Mouse (Mus musculus) midbrain, embryonic 11.5 days (tissue): Measurements from ENCODE around the gene Adamtsl3. TPM values are rescaled to one million over a fixed set of nuclear protein-coding genes. Genes with fewer than 3 reads are reported as not detected.

Experiments used
- ATAC-seq: fragments of 200-750 bp; cut with Nextera tagmentation; 2 replicates; pipeline ENCODE4 v1.8.0; 2017; ENCODE audit warnings: moderate TSS enrichment, moderate library complexity; ENCODE audit not compliant: low FRiP score
- DNase-seq: peaks from one replicate; pipeline ENCODE4 v3.0.0; 2015; ENCODE audit warnings: low spot score; ENCODE audit errors: missing footprints
- H3K27ac ChIP-seq: fragments of 300-500 bp; sonication (generic); 2 replicates; pipeline ENCODE4 v1.5.1; 2014; ENCODE audit warnings: low read depth, low read length
- H3K27me3 ChIP-seq: fragments of 300-500 bp; sonication (generic); 2 replicates; pipeline ENCODE4 v1.6.1; 2014; ENCODE audit warnings: mild to moderate bottlenecking, low read length, moderate library complexity, mixed read lengths; ENCODE audit not compliant: control insufficient read depth, insufficient read depth
- H3K36me3 ChIP-seq: fragments of 300-500 bp; sonication (generic); 2 replicates; pipeline ENCODE4 v1.6.1; 2014; ENCODE audit warnings: mild to moderate bottlenecking, low read length, moderate library complexity, mixed read lengths; ENCODE audit not compliant: control insufficient read depth, insufficient read depth
- H3K4me1 ChIP-seq: fragments of 300-500 bp; sonication (generic); 2 replicates; pipeline ENCODE4 v1.6.1; 2014; ENCODE audit warnings: low read length; ENCODE audit not compliant: control insufficient read depth, insufficient read depth
- H3K4me2 ChIP-seq: fragments of 300-500 bp; sonication (generic); 2 replicates; pipeline ENCODE4 v1.6.1; 2014; ENCODE audit warnings: mild to moderate bottlenecking, moderate library complexity
- H3K4me3 ChIP-seq: fragments of 300-500 bp; sonication (generic); 2 replicates; pipeline ENCODE4 v1.5.1; 2014; ENCODE audit warnings: low read depth, low read length
- H3K9ac ChIP-seq: fragments of 300-500 bp; sonication (generic); 2 replicates; pipeline ENCODE4 v1.6.1; 2014; ENCODE audit warnings: low read length
- H3K9me3 ChIP-seq: fragments of 300-500 bp; sonication (generic); 2 replicates; pipeline ENCODE4 v1.6.1; 2016; ENCODE audit warnings: low read length; ENCODE audit not compliant: control insufficient read depth
- WGBS: fragments of 180-500 bp; shearing (Covaris S2); extraction: QIAGEN DNeasy Blood & Tissue Kit; methylation state at CpG from one replicate; pipeline ENCODE4 v1.1.7; 2014; 5-methylcytosine and 5-hydroxymethylcytosine counted together
- polyA plus RNA-seq: library from polyadenylated mRNA; unstranded; fragments of >200 nt; fragmentation: Nextera tagmentation; extraction: Ambion mirVana; gene quantifications from 2 replicates; pipeline ENCODE4 v1.2.1, GENCODE M21; 2014

The Adamtsl3 gene
- polyA plus RNA-seq, 1 experiment from 2014 or later = not detected

- Histone ChIP-seq H3K4me1 (no peaks in the 10 kb centered on the region), H3K4me2 (no peak overlapping the region), H3K36me3 (no peaks in the 10 kb centered on the region), H3K9me3 (no peaks in the 10 kb centered on the region), H3K27ac (no peak overlapping the region), H3K4me3 (no peak overlapping the region), H3K9ac (no peak overlapping the region), H3K27me3 (no peaks in the 10 kb centered on the region)
- ATAC-seq (no peak), DNase-seq (no peak)
- WGBS = 84% methylated on average over 7 of the region's 7 CpGs
These were observed 14.3 kb downstream of the Adamtsl3 start for GRCm38 (mm10) chr7:82349796-82350195.

GRCm38 (mm10) chr7:82350421-82350820, 14.9 kb downstream of the Adamtsl3 start:
- Histone ChIP-seq H3K36me3 (no peaks in the 10 kb centered on the region), H3K4me2 (no peak overlapping the region), H3K27ac (no peak overlapping the region), H3K9me3 (no peaks in the 10 kb centered on the region), H3K9ac (no peak overlapping the region), H3K4me3 (no peak overlapping the region), H3K4me1 (no peaks in the 10 kb centered on the region), H3K27me3 (no peaks in the 10 kb centered on the region)
- ATAC-seq = no peak
- WGBS = 76% methylated on average over 3 of the region's 3 CpGs
- no peak for DNase-seq

DNA sequence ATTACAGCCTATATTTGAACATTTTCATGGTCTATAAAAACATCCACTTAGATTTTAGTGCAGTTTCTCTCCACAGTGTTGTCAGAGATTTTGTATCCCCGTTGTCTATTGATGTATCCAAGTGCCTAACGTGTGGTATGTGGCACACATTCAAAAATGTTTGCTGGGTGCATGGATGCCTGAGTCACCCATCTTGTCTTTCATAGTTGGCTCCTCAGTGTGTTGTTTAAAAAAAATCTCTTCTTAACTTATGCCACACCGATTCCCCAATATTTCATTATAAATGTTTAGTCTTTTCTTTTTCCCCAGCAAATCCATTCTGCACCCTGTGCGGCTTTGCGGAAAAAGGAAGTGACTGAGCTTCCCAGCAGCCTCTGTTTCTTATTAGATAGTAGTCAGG, 23.7 kb downstream of the Adamtsl3 start:
- no peaks in the 10 kb centered on the region for H3K9me3 ChIP-seq

DNA sequence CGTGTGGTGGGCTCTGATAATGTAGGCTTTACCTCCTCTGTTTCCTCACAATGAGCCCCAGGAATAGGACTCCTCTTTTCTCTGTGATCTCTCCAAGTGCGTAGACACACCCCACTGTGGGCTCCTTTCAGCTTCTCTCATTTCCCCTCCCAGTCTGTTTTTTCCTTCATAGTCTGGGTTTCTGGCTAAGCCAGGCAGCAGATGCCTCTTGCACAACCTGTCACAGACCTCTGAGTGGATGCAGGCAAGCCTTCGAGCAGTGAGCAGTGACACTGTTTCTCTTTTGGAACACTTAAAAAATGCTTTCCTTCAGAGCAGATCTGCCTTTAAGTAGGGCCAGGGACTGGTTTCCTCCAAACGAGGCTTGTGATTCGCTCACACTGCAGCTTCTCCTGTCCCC, 24.2 kb downstream of the Adamtsl3 start:
- ATAC-seq = no peak
- H3K36me3 ChIP-seq = no peaks in the 10 kb centered on the region
- no peaks in the 10 kb centered on the region for H3K4me1 ChIP-seq
- 76% methylated on average over 5 of the region's 5 CpGs for WGBS
- no peaks in the 10 kb centered on the region for H3K9me3 ChIP-seq
- DNase-seq = no peak
- no peak overlapping the region for H3K9ac ChIP-seq
- no peak overlapping the region for H3K4me3 ChIP-seq
- no peaks in the 10 kb centered on the region for H3K27me3 ChIP-seq
- no peak overlapping the region for H3K27ac ChIP-seq
- no peak overlapping the region for H3K4me2 ChIP-seq

More for the DNA sequence above, 23.7 kb downstream of the Adamtsl3 start:
- 85% methylated on average over 5 of the region's 5 CpGs for WGBS
- no peak for ATAC-seq
- H3K27ac ChIP-seq = no peak overlapping the region
- no peak overlapping the region for H3K4me3 ChIP-seq
- no peaks in the 10 kb centered on the region for H3K4me1 ChIP-seq
- H3K4me2 ChIP-seq = no peak overlapping the region
- no peaks in the 10 kb centered on the region for H3K36me3 ChIP-seq
- no peak overlapping the region for H3K9ac ChIP-seq
- DNase-seq = no peak
- no peaks in the 10 kb centered on the region for H3K27me3 ChIP-seq

DNA sequence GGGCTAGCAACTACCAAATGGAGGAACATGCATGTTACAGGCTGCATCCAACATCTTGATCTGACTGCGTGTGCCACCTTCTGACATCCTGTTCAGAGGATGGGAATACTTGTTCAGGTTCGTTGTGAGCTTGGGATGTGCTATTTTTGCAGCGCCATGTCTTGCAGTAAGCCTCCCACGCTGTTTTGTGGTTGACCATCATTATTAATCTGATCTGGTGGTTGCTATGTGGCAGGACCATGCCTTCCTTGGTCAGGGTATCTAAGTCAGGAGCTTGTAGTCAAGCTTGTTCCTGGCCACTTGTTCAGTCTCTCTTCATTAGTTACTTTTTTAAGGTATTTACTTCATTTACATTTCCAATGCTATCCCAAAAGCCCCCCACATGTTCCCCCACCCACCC, 24.7 kb downstream of the Adamtsl3 start:
- no peaks in the 10 kb centered on the region for H3K4me1 ChIP-seq
- no peaks in the 10 kb centered on the region for H3K9me3 ChIP-seq
- WGBS = 95% methylated on average over 4 of the region's 4 CpGs
- H3K4me3 ChIP-seq = no peak overlapping the region
- no peaks in the 10 kb centered on the region for H3K27me3 ChIP-seq
- ATAC-seq = no peak
- no peaks in the 10 kb centered on the region for H3K36me3 ChIP-seq
- H3K4me2 ChIP-seq = no peak overlapping the region
- no peak overlapping the region for H3K9ac ChIP-seq
- DNase-seq = no peak
- H3K27ac ChIP-seq = no peak overlapping the region

- no peak for ATAC-seq
- H3K4me1 ChIP-seq = no peaks in the 10 kb centered on the region
- H3K27ac ChIP-seq = no peak overlapping the region
- H3K9me3 ChIP-seq = no peaks in the 10 kb centered on the region
- H3K9ac ChIP-seq = no peak overlapping the region
- no peak overlapping the region for H3K4me2 ChIP-seq
- 84% methylated on average over 5 of the region's 5 CpGs for WGBS
- H3K36me3 ChIP-seq = no peaks in the 10 kb centered on the region
- no peak overlapping the region for H3K4me3 ChIP-seq
- H3K27me3 ChIP-seq = no peaks in the 10 kb centered on the region
- no peak for DNase-seq
These were observed 25.6 kb downstream of the Adamtsl3 start for GRCm38 (mm10) chr7:82361127-82361526.

DNA sequence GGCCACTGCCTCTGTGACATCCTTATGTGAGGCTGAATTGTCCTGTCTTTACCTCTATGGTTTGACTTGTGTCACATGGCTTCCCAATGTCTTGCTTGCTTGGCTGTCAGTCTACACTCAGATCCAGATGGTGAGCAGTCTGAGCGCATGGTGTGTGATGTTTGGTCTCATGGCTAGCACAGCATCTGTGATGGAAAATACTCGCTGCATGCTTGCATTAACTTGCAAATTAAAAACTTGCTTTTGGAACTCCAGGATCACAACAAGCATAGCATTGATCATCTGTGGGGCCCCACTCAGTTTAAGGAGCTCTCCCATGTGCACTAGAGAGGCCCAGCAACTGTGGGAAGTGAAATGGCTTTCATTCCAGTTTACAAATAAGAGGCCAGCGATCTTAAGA, 29.1 kb downstream of the Adamtsl3 start:
- Histone ChIP-seq H3K9me3 (no peaks in the 10 kb centered on the region), H3K27ac (no peak overlapping the region), H3K4me2 (no peak overlapping the region), H3K9ac (no peak overlapping the region), H3K4me3 (no peak overlapping the region), H3K4me1 (no peaks in the 10 kb centered on the region), H3K27me3 (no peaks in the 10 kb centered on the region), H3K36me3 (no peaks in the 10 kb centered on the region)
- ATAC-seq = no peak
- WGBS = 91% methylated on average over 3 of the region's 3 CpGs
- no peak for DNase-seq

DNA sequence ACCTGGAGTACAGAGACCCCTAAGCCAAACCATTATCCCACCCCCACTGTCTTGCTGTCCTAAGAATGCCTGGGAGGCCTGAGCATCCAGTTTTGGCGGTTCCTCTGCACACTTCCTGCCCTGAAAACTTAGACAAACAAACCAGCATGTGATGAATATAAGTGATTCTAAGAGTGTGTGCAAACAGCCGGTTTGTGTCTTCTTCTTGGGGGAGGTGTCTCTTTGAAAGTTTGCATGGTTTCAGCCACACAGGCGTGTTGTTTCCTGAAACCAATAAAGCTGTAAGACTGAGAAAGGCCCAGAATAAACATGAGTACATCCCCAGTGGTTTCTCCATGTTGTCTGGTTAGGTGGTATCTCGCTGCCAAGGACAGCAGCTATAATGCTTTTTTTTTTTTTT, 30.6 kb downstream of the Adamtsl3 start:
- ATAC-seq = no peak
- WGBS = 78% methylated on average over 4 of the region's 4 CpGs

GRCm38 (mm10) chr7:82366471-82366870, 31.0 kb downstream of the Adamtsl3 start:
- H3K9ac ChIP-seq = no peak overlapping the region
- H3K4me2 ChIP-seq = no peak overlapping the region
- H3K27ac ChIP-seq = no peak overlapping the region
- no peak for DNase-seq
- no peak overlapping the region for H3K4me3 ChIP-seq
- H3K36me3 ChIP-seq = no peaks in the 10 kb centered on the region
- 86% methylated on average over 5 of the region's 5 CpGs for WGBS
- H3K4me1 ChIP-seq = no peaks in the 10 kb centered on the region
- H3K27me3 ChIP-seq = no peaks in the 10 kb centered on the region
- ATAC-seq = no peak
- H3K9me3 ChIP-seq = no peaks in the 10 kb centered on the region

More for the DNA sequence above, 30.6 kb downstream of the Adamtsl3 start:
- no peak overlapping the region for H3K4me2 ChIP-seq
- H3K4me1 ChIP-seq = no peaks in the 10 kb centered on the region
- H3K27me3 ChIP-seq = no peaks in the 10 kb centered on the region
- no peak for DNase-seq
- no peak overlapping the region for H3K9ac ChIP-seq
- H3K9me3 ChIP-seq = no peaks in the 10 kb centered on the region
- H3K27ac ChIP-seq = no peak overlapping the region
- no peaks in the 10 kb centered on the region for H3K36me3 ChIP-seq
- H3K4me3 ChIP-seq = no peak overlapping the region

DNA sequence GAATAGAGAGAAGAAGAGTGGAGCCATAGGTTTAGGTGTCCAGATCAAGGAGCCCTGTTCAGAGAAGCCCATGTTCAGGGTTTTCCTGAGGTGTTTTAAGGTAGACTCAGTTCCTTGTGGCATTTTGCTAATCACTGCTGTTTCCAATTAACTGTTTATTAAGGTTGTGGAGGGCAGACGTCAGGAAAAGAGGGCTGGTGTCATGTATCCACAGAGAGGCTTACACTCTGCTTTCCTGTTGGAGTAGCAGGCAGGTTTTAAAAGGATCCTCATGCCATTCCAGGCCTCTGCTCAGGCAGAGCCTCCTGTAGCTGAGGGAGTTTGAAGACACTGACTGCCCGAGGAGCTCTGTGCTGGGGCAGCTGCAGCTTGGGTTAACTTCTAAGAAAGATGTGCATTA, 32.6 kb downstream of the Adamtsl3 start:
- ATAC-seq (no peak), DNase-seq (no peak)
- no peaks in the 10 kb centered on the region for H3K4me1 ChIP-seq
- H3K9ac ChIP-seq = no peak overlapping the region
- no peak overlapping the region for H3K27ac ChIP-seq
- no peak overlapping the region for H3K4me3 ChIP-seq
- no peaks in the 10 kb centered on the region for H3K9me3 ChIP-seq
- no peaks in the 10 kb centered on the region for H3K27me3 ChIP-seq
- no peak overlapping the region for H3K4me2 ChIP-seq
- WGBS = 49% methylated on average over 2 of the region's 2 CpGs
- no peaks in the 10 kb centered on the region for H3K36me3 ChIP-seq
